Mouse (Mus musculus): Measurements from ENCODE around the gene Rffl.

Rffl gene

GRCm38 (mm10) chr11:82871031-82871446 lies at the start of gene Rffl:
TSS of gene Rffl (minus strand) at chr11:82871210.
- peak; percentile 90 for DNase-seq (ENCODE audit: low read depth, low spot score)

- DNase-seq (ENCODE audit: low read depth, low spot score): no peak
Observed at GRCm38 (mm10) chr11:82920768-82921167, 49.8 kb upstream of the Rffl start.

GRCm38 (mm10) chr11:82914711-82915352 lies 43.8 kb upstream of the Rffl start:
- DNase-seq (ENCODE audit: low read depth, low spot score): peak; percentile 73

GRCm38 (mm10) chr11:82910679-82911389 lies 39.8 kb upstream of the Rffl start:
- DNase-seq (ENCODE audit: low read depth, low spot score): no peak

- no peak for DNase-seq (ENCODE audit: low read depth, low spot score)
Observed at GRCm38 (mm10) chr11:82910250-82910649, 39.2 kb upstream of the Rffl start, which contains the start of gene Unc45b. TSS of gene Unc45b (plus strand) at chr11:82910550.

GRCm38 (mm10) chr11:82908608-82908989 lies 37.6 kb upstream of the Rffl start:
- DNase-seq (ENCODE audit: low read depth, low spot score): no peak

GRCm38 (mm10) chr11:82907651-82908607 lies 36.9 kb upstream of the Rffl start, which contains the start of gene Nle1:
TSS of gene Nle1 (minus strand) at chr11:82908411.
- peak; percentile 82 for DNase-seq (ENCODE audit: low read depth, low spot score)

GRCm38 (mm10) chr11:82905816-82906215 lies 34.8 kb upstream of the Rffl start:
- no peak for DNase-seq (ENCODE audit: low read depth, low spot score)

GRCm38 (mm10) chr11:82904952-82905351 lies 33.9 kb upstream of the Rffl start:
- DNase-seq (ENCODE audit: low read depth, low spot score): no peak

GRCm38 (mm10) chr11:82901606-82902310 lies 30.7 kb upstream of the Rffl start:
- no peak for DNase-seq (ENCODE audit: low read depth, low spot score)

- no peak for DNase-seq (ENCODE audit: low read depth, low spot score)
Observed at GRCm38 (mm10) chr11:82899720-82900119, 28.7 kb upstream of the Rffl start.

GRCm38 (mm10) chr11:82897478-82897877 lies 26.5 kb upstream of the Rffl start:
- DNase-seq (ENCODE audit: low read depth, low spot score): no peak

GRCm38 (mm10) chr11:82891936-82892335 lies 20.9 kb upstream of the Rffl start, which contains the start of gene Fndc8:
TSS of gene Fndc8 (plus strand) at chr11:82892124.
- no peak for DNase-seq (ENCODE audit: low read depth, low spot score)

GRCm38 (mm10) chr11:82890342-82890762 lies 19.3 kb upstream of the Rffl start, which contains the start of gene Rad51d:
TSS of gene Rad51d (minus strand) at chr11:82890614.
- DNase-seq (ENCODE audit: low read depth, low spot score): peak; percentile 93

- no peak for DNase-seq (ENCODE audit: low read depth, low spot score)
Observed at GRCm38 (mm10) chr11:82889524-82890341, 18.7 kb upstream of the Rffl start.

- no peak for DNase-seq (ENCODE audit: low read depth, low spot score)
Observed at GRCm38 (mm10) chr11:82888491-82888946, 17.5 kb upstream of the Rffl start.

GRCm38 (mm10) chr11:82886559-82886958 lies 15.5 kb upstream of the Rffl start:
- DNase-seq (ENCODE audit: low read depth, low spot score): no peak

GRCm38 (mm10) chr11:82883180-82883579 lies 12.2 kb upstream of the Rffl start:
- no peak for DNase-seq (ENCODE audit: low read depth, low spot score)

- DNase-seq (ENCODE audit: low read depth, low spot score): no peak
Observed at GRCm38 (mm10) chr11:82877726-82878344, 6.8 kb upstream of the Rffl start.

GRCm38 (mm10) chr11:82875631-82876030 lies 4.6 kb upstream of the Rffl start:
- no peak for DNase-seq (ENCODE audit: low read depth, low spot score)
